In genomic region chr4:141562281-141562680, GRCm38 (mm10) we compare ENCODE assay signal across 17 mouse cellular contexts. TPM values are rescaled to one million over a fixed set of nuclear protein-coding genes. Genes with fewer than 3 reads are reported as not detected.
DNase-seq lines count a peak whose midpoint lies in the region; ATAC-seq and TF ChIP-seq lines count a peak whose summit lies in the region.
"Had no signal": no experiment of that assay in that cellular context is flagged by ENCODE, and none has a peak within 500 bp of the region (broad histone marks: within the 10 kb centered on the region; RNA-seq: fewer than 3 reads in every experiment).

No protein-coding gene starts in this region.

- no peak overlapping the region for H3K4me2 ChIP-seq in liver, postnatal 0 days (ENCODE audit: low read depth, low read length)
- H3K4me2 ChIP-seq in kidney, postnatal 0 days (ENCODE audit: low read length) = no peak overlapping the region
- H3K4me2 ChIP-seq: heart, embryonic 12.5 days; hindbrain, embryonic 15.5 days; liver, embryonic 12.5 days; neural tube, embryonic 13.5 days had no signal

- H3K36me3 ChIP-seq in liver, adult 2 months (ENCODE audit: control insufficient read depth, insufficient read depth, low read length) = no peaks in the 10 kb centered on the region
- no peaks in the 10 kb centered on the region for H3K36me3 ChIP-seq in liver, postnatal 0 days (replicated peaks; ENCODE audit: insufficient read depth, low read length)
- H3K36me3 ChIP-seq in ES-Bruce4 (ENCODE audit: control insufficient read depth, insufficient read depth, low read length, poor library complexity, severe bottlenecking) = no peaks in the 10 kb centered on the region
- H3K36me3 ChIP-seq in kidney, postnatal 0 days (ENCODE audit: insufficient read depth, low read length) = no peaks in the 10 kb centered on the region
- H3K36me3 ChIP-seq: heart, embryonic 12.5 days; hindbrain, embryonic 15.5 days; liver, embryonic 12.5 days; neural tube, embryonic 13.5 days had no signal

- H3K9ac ChIP-seq in liver, adult 2 months (ENCODE audit: low read depth, low read length) = no peak overlapping the region
- no peak overlapping the region for H3K9ac ChIP-seq in liver, postnatal 0 days (replicated peaks)
- H3K9ac ChIP-seq in ES-Bruce4 (ENCODE audit: low read depth, poor library complexity, severe bottlenecking) = peak overlapping the region; percentile 31; the same call in 1 of the 2 replicates
- H3K9ac ChIP-seq in kidney, postnatal 0 days (ENCODE audit: low read depth, low read length) = no peak overlapping the region
- H3K9ac ChIP-seq: heart, embryonic 12.5 days; hindbrain, embryonic 15.5 days; liver, embryonic 12.5 days; neural tube, embryonic 13.5 days had no signal

- peaks cover 5% of the 10 kb centered on the region for H3K4me1 ChIP-seq in liver, adult 2 months (ENCODE audit: control insufficient read depth, insufficient read depth, low read length)
- peaks cover 18% of the 10 kb centered on the region for H3K4me1 ChIP-seq in liver, postnatal 0 days (ENCODE audit: insufficient read depth)
- peaks cover 10% of the 10 kb centered on the region for H3K4me1 ChIP-seq in ES-Bruce4 (ENCODE audit: control insufficient read depth, insufficient read depth, low read length)
- peaks cover 3% of the 10 kb centered on the region; the same call in 1 of the 2 replicates for H3K4me1 ChIP-seq in kidney, postnatal 0 days (replicated peaks; ENCODE audit: insufficient read depth, low read length)

- no peak for TF ChIP-seq POLR2A in liver, adult 2 months (IDR thresholded peaks at IDR 0.05; ENCODE audit: extremely low read depth, insufficient read depth, low read length)
- TF ChIP-seq POLR2A in ES-Bruce4 (IDR thresholded peaks at IDR 0.05; ENCODE audit: insufficient read depth, low read length) = no peak
- no peak for TF ChIP-seq POLR2A in brain, embryonic 14.5 days (IDR thresholded peaks at IDR 0.05; ENCODE audit: borderline replicate concordance, extremely low read depth, insufficient read depth, insufficient read length, poor library complexity, severe bottlenecking)

- no peak for TF ChIP-seq EP300 in liver, postnatal 0 days (IDR thresholded peaks at IDR 0.05; ENCODE audit: low read depth)
- no peak for TF ChIP-seq EP300 in ES-Bruce4 (IDR thresholded peaks at IDR 0.05; ENCODE audit: insufficient read depth, low read depth, low read length)

- 78% methylated on average over 11 of the region's 11 CpGs for WGBS in liver, adult 2 months
- 75% methylated on average over 11 of the region's 11 CpGs for WGBS in liver, postnatal 0 days (ENCODE audit: insufficient replicate concordance)
- WGBS in kidney, postnatal 0 days = 52% methylated on average over 11 of the region's 11 CpGs

- no peak for TF ChIP-seq CTCF in liver, adult 2 months (IDR thresholded peaks at IDR 0.05; ENCODE audit: low read depth, low read length)
- no peak for TF ChIP-seq CTCF in liver, postnatal 0 days (IDR thresholded peaks at IDR 0.05; ENCODE audit: low read depth)
- no peak for TF ChIP-seq CTCF in ES-Bruce4 (IDR thresholded peaks at IDR 0.05; ENCODE audit: low read depth, low read length)
- no peak for TF ChIP-seq CTCF in brain, embryonic 14.5 days (IDR thresholded peaks at IDR 0.05; ENCODE audit: borderline replicate concordance, extremely low read depth, insufficient read depth, insufficient read length)
- no peak for TF ChIP-seq CTCF in kidney, postnatal 0 days (IDR thresholded peaks at IDR 0.05; ENCODE audit: low read depth)

- H3K27me3 ChIP-seq in liver, adult 2 months (ENCODE audit: control insufficient read depth, insufficient read depth, low read length) = no peaks in the 10 kb centered on the region
- H3K27me3 ChIP-seq in liver, postnatal 0 days (ENCODE audit: insufficient read depth, low read length) = no peaks in the 10 kb centered on the region
- H3K27me3 ChIP-seq in ES-Bruce4 (ENCODE audit: control insufficient read depth, insufficient read depth, low read length, poor library complexity, severe bottlenecking) = no peaks in the 10 kb centered on the region
- H3K27me3 ChIP-seq in kidney, postnatal 0 days (ENCODE audit: insufficient read depth, low read length) = no peaks in the 10 kb centered on the region
- H3K27me3 ChIP-seq: heart, embryonic 12.5 days; hindbrain, embryonic 15.5 days; liver, embryonic 12.5 days; neural tube, embryonic 13.5 days had no signal

- H3K27ac ChIP-seq in liver, adult 2 months (replicated peaks; ENCODE audit: insufficient read depth, low read depth, low read length) = no peak overlapping the region
- no peak overlapping the region for H3K27ac ChIP-seq in liver, postnatal 0 days (ENCODE audit: low read depth)
- H3K27ac ChIP-seq in ES-Bruce4 (ENCODE audit: insufficient read depth, low read length) = no peak overlapping the region
- peak overlapping the region; percentile 77 for H3K27ac ChIP-seq in kidney, postnatal 0 days
- H3K27ac ChIP-seq: hindbrain, embryonic 15.5 days; liver, embryonic 12.5 days; neural tube, embryonic 13.5 days had no signal

- no peaks in the 10 kb centered on the region for H3K9me3 ChIP-seq in liver, postnatal 0 days (ENCODE audit: low read length)
- H3K9me3 ChIP-seq in ES-Bruce4 (replicated peaks; ENCODE audit: control insufficient read depth, insufficient read depth, low read length, poor library complexity, severe bottlenecking) = no peaks in the 10 kb centered on the region
- no peaks in the 10 kb centered on the region for H3K9me3 ChIP-seq in kidney, postnatal 0 days (replicated peaks; ENCODE audit: low read length)
- H3K9me3 ChIP-seq: heart, embryonic 12.5 days; hindbrain, embryonic 15.5 days; liver, embryonic 12.5 days; neural tube, embryonic 13.5 days had no signal

- peak; percentile 48 for DNase-seq in liver, adult 2 months (ENCODE audit: extremely low read depth, low read depth, low spot score)
- DNase-seq in liver, postnatal 0 days = no peak
- peak; percentile 20 for DNase-seq in brain, embryonic 14.5 days (ENCODE audit: low read depth)
- peak; percentile 90 for DNase-seq in kidney, postnatal 0 days (ENCODE audit: low spot score)
- DNase-seq in ovary, adult 18-20 months (ENCODE audit: low spot score) = no peak
- no peak for DNase-seq in testis, postnatal 10 days (ENCODE audit: low spot score)
- DNase-seq: adrenal gland, adult 2 months; cerebellum, adult 9-11 months; embryo, embryonic 11 days had no signal

- H3K79me2 ChIP-seq in liver, adult 2 months (ENCODE audit: control insufficient read depth, insufficient read depth, low read length) = no peaks in the 10 kb centered on the region

- no peak overlapping the region for H3K4me3 ChIP-seq in liver, adult 2 months (ENCODE audit: insufficient read depth, low read depth, low read length)
- no peak overlapping the region for H3K4me3 ChIP-seq in liver, postnatal 0 days (ENCODE audit: low read depth, low read length)
- H3K4me3 ChIP-seq in ES-Bruce4 (ENCODE audit: low read depth, low read length) = no peak overlapping the region
- no peak overlapping the region for H3K4me3 ChIP-seq in kidney, postnatal 0 days (replicated peaks; ENCODE audit: low read depth, low read length)
- H3K4me3 ChIP-seq: erythroblast, embryonic 14.5 days; heart, embryonic 12.5 days; hindbrain, embryonic 15.5 days; liver, embryonic 12.5 days; megakaryocyte, embryonic 14.5 days; neural tube, embryonic 13.5 days had no signal

- ATAC-seq in liver, postnatal 0 days = no peak
- ATAC-seq in kidney, postnatal 0 days (replicated peaks; ENCODE audit: low FRiP score, low read depth) = peak; percentile 27
- ATAC-seq: forebrain, embryonic 16.5 days; liver, embryonic 12.5 days had no signal

RNA-seq across cellular contexts. Expression of gene Spen, which starts 23.9 kb away (rescaled TPM):
- total RNA-seq in liver, adult 2 months (2014; rRNA removed) = 8.1 and 9.1 TPM in 2 replicates
- 5.9 and 7.5 TPM in 2 replicates for polyA plus RNA-seq in liver, adult 2 months (2012; rRNA removed)
- polyA plus RNA-seq in liver, postnatal 0 days (2015; fragmentation: Nextera tagmentation; extraction: Ambion mirVana) = 2.3 and 3.0 TPM in 2 replicates
- 39.6 and 46.9 TPM in 2 replicates for polyA plus RNA-seq in ES-Bruce4 (2011; ENCODE audit: insufficient read depth, insufficient read length, low read depth, missing spikeins)
- polyA plus RNA-seq in brain, embryonic 14.5 days (2012; rRNA removed) = 9.9 and 32.7 TPM in 2 replicates
- 6.2 and 6.6 TPM in 2 replicates for polyA plus RNA-seq in kidney, postnatal 0 days (2015; fragmentation: Nextera tagmentation; extraction: Ambion mirVana)

RNA-seq across cellular contexts. Expression of gene Fblim1, which starts 43.6 kb away (rescaled TPM):
- 0.37 and 0.74 TPM in 2 replicates for total RNA-seq in liver, adult 2 months (2014; rRNA removed)
- polyA plus RNA-seq in liver, adult 2 months (2012; rRNA removed) = 0.86 and 1.2 TPM in 2 replicates
- polyA plus RNA-seq in liver, postnatal 0 days (2015; fragmentation: Nextera tagmentation; extraction: Ambion mirVana) = 1.5 and 1.8 TPM in 2 replicates
- 73.8 and 76.6 TPM in 2 replicates for polyA plus RNA-seq in ES-Bruce4 (2011; ENCODE audit: insufficient read depth, insufficient read length, low read depth, missing spikeins)
- polyA plus RNA-seq in brain, embryonic 14.5 days (2012; rRNA removed) = 34.7 and 50.7 TPM in 2 replicates
- polyA plus RNA-seq in kidney, postnatal 0 days (2015; fragmentation: Nextera tagmentation; extraction: Ambion mirVana) = 58.1 and 64.6 TPM in 2 replicates

RNA-seq across cellular contexts. Expression of gene Tmem82, which starts 56.2 kb away (rescaled TPM):
- total RNA-seq in liver, adult 2 months (2014; rRNA removed) = 9.3 and 12.6 TPM in 2 replicates
- polyA plus RNA-seq in liver, adult 2 months (2012; rRNA removed) = 34.7 and 39.5 TPM in 2 replicates
- polyA plus RNA-seq in liver, postnatal 0 days (2015; fragmentation: Nextera tagmentation; extraction: Ambion mirVana) = 17.3 and 17.8 TPM in 2 replicates
- polyA plus RNA-seq in ES-Bruce4 (2011; ENCODE audit: insufficient read depth, insufficient read length, low read depth, missing spikeins) = 3.4 and 4.5 TPM in 2 replicates
- polyA plus RNA-seq in brain, embryonic 14.5 days (2012; rRNA removed) = 0.14 and 0.44 TPM in 2 replicates
- polyA plus RNA-seq in kidney, postnatal 0 days (2015; fragmentation: Nextera tagmentation; extraction: Ambion mirVana) = 7.7 and 9.5 TPM in 2 replicates

Comparison
In these comparisons a context has a peak if more than half of its experiments do, and no peak if none do; other contexts are left out.
1. DNase-seq: peak in liver, adult 2 months (single experiment), brain, embryonic 14.5 days (single experiment) and kidney, postnatal 0 days (single experiment); none in liver, postnatal 0 days (single experiment), ovary, adult 18-20 months (single experiment) and testis, postnatal 10 days (single experiment).
2. RNA of gene Fblim1, which starts 43.6 kb away (polyA plus RNA-seq): 73.8 to 76.6 TPM in ES-Bruce4, 58.1 to 64.6 TPM in kidney, postnatal 0 days and 34.7 to 50.7 TPM in brain, embryonic 14.5 days; 1.5 to 1.8 TPM in liver, postnatal 0 days and 0.86 to 1.2 TPM in liver, adult 2 months; every median in the first group is over 10 times any median in the second.